21 mouse cellular contexts compared by ENCODE assay signal in the genomic region with DNA sequence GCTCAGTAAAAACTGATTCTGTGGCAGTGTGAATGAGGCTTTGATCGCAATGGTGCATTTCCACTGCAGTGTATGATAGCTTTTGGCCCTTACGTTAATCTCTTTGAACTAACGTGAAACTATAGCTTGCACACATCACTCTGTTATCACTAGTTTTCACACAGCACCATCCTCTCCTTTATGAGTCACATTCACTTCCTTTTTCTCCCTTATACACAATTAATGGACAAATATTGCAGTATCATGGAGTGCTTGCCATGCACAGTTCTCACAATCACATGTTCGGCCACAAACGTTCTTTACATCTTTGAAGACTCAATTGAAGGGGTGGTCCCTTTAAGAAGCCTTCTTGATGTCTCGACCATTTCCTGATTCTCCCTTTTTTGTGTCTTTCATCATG. TPM values are rescaled to one million over a fixed set of nuclear protein-coding genes. Genes with fewer than 3 reads are reported as not detected.
DNase-seq lines count a peak whose midpoint lies in the region; ATAC-seq lines count a peak whose summit lies in the region.
"Had no signal": no experiment of that assay in that cellular context is flagged by ENCODE, and none has a peak within 500 bp of the region (broad histone marks: within the 10 kb centered on the region; RNA-seq: fewer than 3 reads in every experiment).

No protein-coding gene starts in this region.

- no peaks in the 10 kb centered on the region for H3K4me1 ChIP-seq in liver, embryonic 11.5 days (replicated peaks; ENCODE audit: control insufficient read depth, insufficient read depth, low read length)
- H3K4me1 ChIP-seq: embryonic facial prominence, embryonic 10.5 days; embryonic facial prominence, embryonic 12.5 days; forebrain, embryonic 13.5 days had no signal

- ATAC-seq in granulocyte monocyte progenitor cell, adult 5-6 weeks (replicated peaks; ENCODE audit: poor library complexity, severe bottlenecking) = peak; percentile 81
- peak; percentile 71 for ATAC-seq in megakaryocyte progenitor cell, adult 5-6 weeks (replicated peaks; ENCODE audit: poor library complexity)
- no peak for ATAC-seq in liver, embryonic 11.5 days (replicated peaks; ENCODE audit: low FRiP score)
- ATAC-seq: forebrain, embryonic 13.5 days had no signal

- H3K9me3 ChIP-seq in liver, embryonic 11.5 days (ENCODE audit: control insufficient read depth, low read length) = no peaks in the 10 kb centered on the region
- H3K9me3 ChIP-seq: embryonic facial prominence, embryonic 10.5 days; embryonic facial prominence, embryonic 12.5 days; forebrain, embryonic 13.5 days; forebrain, embryonic 15.5 days had no signal

- H3K27me3 ChIP-seq in liver, embryonic 11.5 days (replicated peaks; ENCODE audit: control insufficient read depth, insufficient read depth, low read length) = no peaks in the 10 kb centered on the region
- H3K27me3 ChIP-seq: embryonic facial prominence, embryonic 12.5 days; forebrain, embryonic 13.5 days; forebrain, embryonic 15.5 days had no signal

- WGBS in liver, embryonic 11.5 days = 72% methylated on average over 6 of the region's 6 CpGs

- H3K36me3 ChIP-seq in liver, embryonic 11.5 days (ENCODE audit: control insufficient read depth, insufficient read depth, low read length) = no peaks in the 10 kb centered on the region
- H3K36me3 ChIP-seq: embryonic facial prominence, embryonic 10.5 days; embryonic facial prominence, embryonic 12.5 days; forebrain, embryonic 15.5 days had no signal

- H3K4me2 ChIP-seq in liver, embryonic 11.5 days = no peak overlapping the region
- H3K4me2 ChIP-seq: embryonic facial prominence, embryonic 12.5 days; forebrain, embryonic 13.5 days; forebrain, embryonic 15.5 days had no signal

- H3K4me3 ChIP-seq in liver, embryonic 11.5 days (ENCODE audit: low read depth, low read length) = no peak overlapping the region
- H3K4me3 ChIP-seq: embryonic facial prominence, embryonic 10.5 days; embryonic facial prominence, embryonic 12.5 days; forebrain, embryonic 13.5 days; forebrain, embryonic 15.5 days had no signal

- no peak overlapping the region for H3K27ac ChIP-seq in liver, embryonic 11.5 days (ENCODE audit: low read depth, low read length)
- H3K27ac ChIP-seq: embryonic facial prominence, embryonic 10.5 days; embryonic facial prominence, embryonic 12.5 days; forebrain, embryonic 13.5 days; forebrain, embryonic 15.5 days had no signal

- peak; percentile 60 for DNase-seq in 416B (ENCODE audit: low read depth)
- DNase-seq in MEL-GATA-1-ER (ENCODE audit: extremely low read depth, low read depth) = peak; percentile 60
- DNase-seq in right cerebral cortex, adult 2 months (ENCODE audit: low spot score in 2 of 2) = no peak
- DNase-seq in liver, embryonic 11.5 days (ENCODE audit: low spot score) = no peak
- DNase-seq in natural killer cell, adult 2 months (ENCODE audit: low spot score in 2 of 2) = no peak
- DNase-seq: adrenal gland, adult 2 months; adrenal gland, postnatal 10 days; adrenal gland, postnatal 25 days; cerebellum, adult 11 months; cerebellum, adult 18-20 months; cerebellum, adult 8-10 months; cerebellum, adult 9-11 months; cerebellum, postnatal 14 days; cerebellum, postnatal 36 days had no signal

- no peak overlapping the region for H3K9ac ChIP-seq in liver, embryonic 11.5 days (ENCODE audit: low read depth, low read length)
- H3K9ac ChIP-seq: embryonic facial prominence, embryonic 12.5 days; forebrain, embryonic 13.5 days; forebrain, embryonic 15.5 days had no signal

RNA-seq across cellular contexts. Expression of a gene that starts 21.4 kb away (rescaled TPM):
- total RNA-seq in granulocyte monocyte progenitor cell, adult 5-6 weeks (2014; fragmentation: Nextera tagmentation) = 2.7 and 3.7 TPM in 2 replicates
- total RNA-seq in granulocyte monocyte progenitor cell, adult 5-6 weeks (2017) = 1.3 and 2.9 TPM in 2 replicates
- total RNA-seq in megakaryocyte progenitor cell, adult 5-6 weeks (2015) = 3.2 and 3.9 TPM in 2 replicates
- total RNA-seq in megakaryocyte progenitor cell, adult 5-6 weeks (2017) = 1.8 and 2.0 TPM in 2 replicates
- 2.2 and 2.9 TPM in 2 replicates for polyA plus RNA-seq in liver, embryonic 11.5 days (2014; fragmentation: Nextera tagmentation; extraction: Ambion mirVana)
- polyA plus RNA-seq: C2C12 had no signal

Comparison
In these comparisons a context has a peak if more than half of its experiments do, and no peak if none do; other contexts are left out.
1. DNase-seq: peak in 416B (single experiment) and MEL-GATA-1-ER (single experiment); none in right cerebral cortex, adult 2 months (0 of 2), liver, embryonic 11.5 days (single experiment) and natural killer cell, adult 2 months (0 of 2).